Mouse (Mus musculus) fat pad, adult 2 months (tissue): Measurements from ENCODE around the gene Id3.

Source experiments
- DNase-seq: peaks from one replicate; pipeline ENCODE4 v3.0.0-alpha.2; 2011; ENCODE audit warnings: low read depth, low spot score; ENCODE audit errors: extremely low read depth

Gene Id3

GRCm38 (mm10) chr4:136123792-136124161 lies 19.5 kb upstream of the Id3 start:
- no peak for DNase-seq

- DNase-seq = no peak
Observed at GRCm38 (mm10) chr4:136124581-136124980, 18.7 kb upstream of the Id3 start.

- DNase-seq = no peak
Observed at GRCm38 (mm10) chr4:136125458-136125857, 17.8 kb upstream of the Id3 start.

GRCm38 (mm10) chr4:136126019-136126418 lies 17.3 kb upstream of the Id3 start:
- no peak for DNase-seq

- DNase-seq = no peak
Observed at GRCm38 (mm10) chr4:136127670-136128069, 15.6 kb upstream of the Id3 start.

DNA sequence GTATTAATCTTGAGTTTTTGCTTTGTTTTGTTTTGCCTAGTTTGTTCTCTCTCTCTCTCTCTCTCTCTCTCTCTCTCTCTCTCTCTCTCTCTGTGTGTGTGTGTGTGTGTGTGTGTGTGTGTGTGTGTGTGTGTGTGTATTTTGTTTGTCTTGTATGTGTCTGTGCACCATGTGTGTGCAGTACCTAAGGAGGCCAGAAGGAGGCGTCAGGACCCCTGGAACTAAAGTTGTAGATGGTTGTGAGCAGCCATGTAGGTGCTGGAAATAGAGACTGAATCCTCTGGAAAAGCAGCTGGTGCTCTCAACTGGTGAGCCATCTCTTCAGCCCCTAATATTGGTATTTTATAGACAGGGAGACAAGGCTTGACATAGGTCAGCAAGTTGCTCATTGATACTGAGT lies 13.5 kb upstream of the Id3 start:
- no peak for DNase-seq

- DNase-seq = no peak
Observed at GRCm38 (mm10) chr4:136133801-136134200, 9.5 kb upstream of the Id3 start.

GRCm38 (mm10) chr4:136134418-136134977 lies 8.8 kb upstream of the Id3 start:
- no peak for DNase-seq

DNA sequence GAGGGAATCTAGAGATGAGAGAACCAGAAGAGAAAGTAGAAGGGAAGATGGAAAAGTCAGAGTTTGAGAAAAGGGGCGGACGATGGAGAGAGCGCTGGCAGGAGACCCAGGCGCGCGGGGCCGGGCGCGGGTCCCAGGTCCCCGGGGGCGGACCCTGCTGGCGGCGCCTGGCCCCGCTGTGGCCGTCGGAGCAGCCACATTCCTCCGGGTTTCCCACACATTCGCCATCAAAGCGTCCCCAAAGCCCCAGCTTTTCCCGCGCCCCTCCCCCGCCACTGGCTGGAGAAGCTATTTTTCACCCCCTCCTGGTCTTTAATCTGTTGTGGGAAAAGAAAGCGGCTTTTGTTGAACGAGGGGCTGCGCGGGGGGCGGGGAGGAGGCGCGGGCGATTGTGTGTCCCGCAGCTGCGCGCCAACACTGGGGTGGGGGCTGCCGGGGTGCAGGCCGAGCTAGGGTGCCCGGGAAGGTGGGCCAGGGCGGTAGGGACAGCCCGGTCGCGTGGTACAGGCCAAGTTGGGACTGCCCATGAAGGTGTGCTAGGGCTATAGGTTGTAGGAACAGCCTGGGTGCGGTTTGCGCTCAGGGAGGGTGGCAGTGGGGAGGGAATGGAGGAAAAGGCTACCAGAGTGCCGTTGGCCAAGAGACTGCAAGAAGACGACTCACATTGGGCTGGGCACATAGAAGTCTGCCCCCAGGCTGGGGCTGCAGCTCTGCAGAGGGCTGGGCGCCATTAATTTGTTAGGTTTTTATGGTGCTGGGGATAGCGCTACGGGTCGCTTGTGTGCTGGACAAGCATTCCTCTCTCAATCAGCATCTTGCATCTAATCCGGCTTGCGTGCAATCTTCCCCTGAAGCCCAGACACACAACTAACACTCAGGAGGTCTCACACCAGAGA lies 8.1 kb upstream of the Id3 start:
- no peak for DNase-seq

DNA sequence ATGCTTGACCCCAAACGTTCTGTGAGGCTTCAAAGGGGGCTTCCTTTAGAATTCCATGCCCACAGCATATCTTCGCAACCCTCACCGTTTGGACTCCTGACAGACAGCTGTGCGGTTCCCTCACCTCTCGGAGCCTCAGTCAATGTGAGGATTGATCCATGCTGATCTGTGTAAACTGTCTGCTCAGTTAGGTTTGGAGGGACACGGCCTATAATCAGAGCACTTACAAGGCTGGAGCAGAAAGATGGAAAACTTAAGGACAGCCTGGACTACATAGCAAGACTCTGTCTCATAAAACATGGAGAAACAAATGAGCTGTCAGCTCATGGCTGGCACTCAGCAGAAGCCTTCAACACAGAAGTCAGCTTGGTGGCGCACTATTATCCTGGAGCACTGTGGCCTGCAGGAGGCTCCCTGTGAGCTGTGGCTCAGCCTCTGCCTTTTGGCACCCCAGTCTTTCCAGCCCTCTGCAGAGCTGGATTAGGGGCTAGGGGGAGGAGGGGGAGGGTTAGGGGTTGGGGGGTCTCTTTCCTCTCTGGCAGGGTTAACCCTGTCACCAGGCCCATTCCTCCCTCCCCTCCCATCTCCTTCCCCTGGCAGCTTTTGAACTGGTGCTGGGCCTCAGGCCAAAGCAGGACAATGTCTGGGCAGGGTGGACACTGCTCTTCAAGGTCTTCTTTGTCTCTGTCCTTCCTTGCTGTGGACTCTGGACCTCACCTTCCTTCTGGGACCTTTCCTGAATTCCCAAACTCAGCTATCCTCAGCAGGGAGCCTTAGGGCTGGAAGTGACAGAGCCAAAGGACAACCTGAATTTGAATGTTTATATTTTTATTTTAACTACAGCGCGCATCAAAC lies 7.2 kb upstream of the Id3 start:
- DNase-seq = no peak

DNA sequence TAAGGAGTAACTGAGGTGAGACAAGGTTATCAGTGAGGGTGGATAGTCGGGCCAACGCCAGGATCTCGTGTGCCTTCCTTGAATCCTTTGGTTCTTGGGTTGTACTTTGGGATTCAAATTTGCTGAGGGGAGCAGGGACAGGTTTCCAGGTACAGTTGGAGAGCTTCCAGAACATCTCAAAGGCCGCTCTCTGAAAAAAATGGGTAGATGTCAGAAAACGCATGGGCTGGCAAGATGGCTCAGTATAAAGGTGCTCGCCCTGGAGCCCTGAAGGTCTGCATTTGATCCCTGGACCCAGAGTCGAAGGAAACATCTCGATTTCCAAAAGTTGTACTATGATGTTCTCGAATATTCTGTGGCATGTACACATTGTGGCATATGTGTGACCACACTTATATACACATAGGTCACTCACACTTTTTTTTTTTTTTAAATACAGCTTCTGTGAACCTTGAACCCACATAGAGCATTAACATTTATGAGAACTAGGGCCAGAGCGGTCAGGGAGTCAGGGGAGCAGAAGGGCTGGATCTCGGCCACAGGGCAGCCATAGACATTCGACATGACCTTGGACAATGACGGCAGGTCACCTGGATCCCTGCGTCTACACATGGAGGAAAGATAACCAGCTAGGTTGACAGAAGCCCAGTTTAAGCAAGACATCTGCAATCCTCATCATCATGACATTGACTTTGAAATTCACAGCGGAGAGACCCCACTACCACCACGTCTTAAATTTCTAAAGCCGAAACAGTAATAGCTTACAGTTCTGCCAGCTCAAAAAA lies 3.8 kb upstream of the Id3 start:
- no peak for DNase-seq

DNA sequence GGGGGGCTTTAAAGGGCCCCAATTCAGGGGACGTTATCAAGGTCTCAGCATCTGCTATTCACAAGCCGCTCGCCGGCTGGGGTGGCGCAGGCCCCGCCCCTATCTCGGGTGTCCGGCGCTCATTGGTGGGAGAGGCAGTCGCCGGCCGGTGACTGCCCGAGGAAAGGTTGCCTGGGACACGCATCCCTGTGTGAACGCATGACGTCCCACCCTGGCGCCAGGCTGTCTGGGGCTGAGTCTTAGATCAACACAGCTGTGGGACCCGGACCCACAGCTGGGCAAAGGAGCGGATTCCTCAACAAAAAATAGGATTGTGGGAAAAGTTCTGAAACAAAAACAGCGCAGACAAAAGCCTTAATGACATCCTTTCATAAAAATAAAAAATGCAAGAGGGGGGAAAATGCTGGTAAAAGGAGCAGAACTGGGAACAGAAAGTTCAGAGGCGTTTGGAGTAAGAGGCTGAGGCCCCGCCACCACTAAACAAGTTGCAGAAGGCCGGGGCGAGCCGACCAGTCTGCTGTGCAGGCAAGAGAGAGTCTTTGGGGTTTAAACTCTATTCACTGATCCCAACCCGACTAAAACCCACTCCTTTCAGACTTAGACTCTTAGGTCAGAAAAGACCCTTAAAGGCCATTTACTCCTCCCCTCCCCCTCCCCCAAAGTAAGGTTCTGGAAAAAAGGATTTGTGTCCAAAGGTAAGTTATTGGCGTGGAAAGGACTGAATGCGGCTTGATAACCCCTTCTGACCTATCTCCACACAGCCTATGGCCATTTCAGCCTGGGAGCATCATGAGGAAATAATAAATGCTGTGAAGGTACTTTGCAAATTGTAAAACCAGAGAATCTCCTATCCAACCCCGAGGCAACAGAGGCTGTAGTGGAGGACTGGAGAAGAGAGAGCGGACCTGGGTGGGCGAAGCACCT lies 2.7 kb upstream of the Id3 start:
- DNase-seq = no peak

- no peak for DNase-seq
Observed at GRCm38 (mm10) chr4:136142267-136143192, 767 bp upstream of the Id3 start.

DNA sequence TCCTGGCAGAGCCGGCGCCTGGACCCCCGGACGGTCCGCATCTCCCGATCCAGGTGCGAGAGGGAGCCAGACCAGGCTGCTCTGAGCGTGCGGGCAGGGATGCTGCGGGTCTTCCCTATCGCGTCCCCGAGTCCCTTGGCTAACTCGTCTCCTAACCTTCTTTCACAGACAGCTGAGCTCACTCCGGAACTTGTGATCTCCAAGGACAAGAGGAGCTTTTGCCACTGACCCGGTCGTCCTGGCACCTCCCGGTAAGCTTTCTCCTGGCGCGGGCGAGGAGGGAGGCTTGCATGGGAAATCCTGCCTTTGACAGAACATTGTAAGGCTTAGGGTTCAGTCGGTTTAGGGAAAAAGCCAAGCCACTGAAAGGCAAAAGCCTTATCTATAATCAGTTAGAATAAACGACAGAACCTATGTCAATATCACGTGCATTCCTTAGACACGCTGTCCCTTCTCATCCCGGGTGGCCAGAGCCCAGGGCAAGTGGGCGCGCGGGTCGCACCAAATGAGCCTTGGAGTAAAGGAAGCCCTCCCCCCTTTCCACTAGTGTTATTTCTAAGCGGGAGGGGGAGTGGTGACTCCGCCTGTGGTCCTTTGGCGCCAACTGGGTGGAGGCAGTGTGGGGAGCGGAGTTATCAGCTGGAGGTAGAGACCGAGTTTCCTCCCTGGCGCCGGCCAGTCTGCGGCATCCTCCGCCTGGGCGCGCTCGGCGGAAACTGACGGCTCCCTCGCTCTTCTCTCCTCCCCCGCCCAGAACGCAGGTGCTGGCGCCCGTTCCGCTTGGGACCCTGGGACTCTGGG lies 1.0 kb downstream of the Id3 start:
- DNase-seq = no peak

DNA sequence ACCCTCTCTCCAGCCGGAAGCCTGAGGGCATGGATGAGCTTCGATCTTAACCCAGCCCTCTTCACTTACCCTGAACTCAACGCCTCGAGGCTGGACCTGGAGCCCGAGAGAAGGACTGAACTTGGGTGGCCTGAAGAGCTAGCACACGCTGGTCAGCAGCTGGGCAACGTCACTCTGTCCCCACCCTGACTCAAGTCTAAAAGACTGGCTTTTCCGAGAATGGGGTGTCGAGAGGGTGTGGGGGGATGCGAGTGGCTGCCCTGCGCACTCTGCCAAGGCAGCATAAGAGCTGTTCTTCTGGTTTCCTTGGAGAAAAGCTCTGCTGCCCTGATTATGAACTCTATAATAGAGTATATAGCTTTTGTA lies 1.6 kb downstream of the Id3 start:
- DNase-seq = no peak

GRCm38 (mm10) chr4:136145362-136145885 lies 2.1 kb downstream of the Id3 start:
- DNase-seq = no peak

DNA sequence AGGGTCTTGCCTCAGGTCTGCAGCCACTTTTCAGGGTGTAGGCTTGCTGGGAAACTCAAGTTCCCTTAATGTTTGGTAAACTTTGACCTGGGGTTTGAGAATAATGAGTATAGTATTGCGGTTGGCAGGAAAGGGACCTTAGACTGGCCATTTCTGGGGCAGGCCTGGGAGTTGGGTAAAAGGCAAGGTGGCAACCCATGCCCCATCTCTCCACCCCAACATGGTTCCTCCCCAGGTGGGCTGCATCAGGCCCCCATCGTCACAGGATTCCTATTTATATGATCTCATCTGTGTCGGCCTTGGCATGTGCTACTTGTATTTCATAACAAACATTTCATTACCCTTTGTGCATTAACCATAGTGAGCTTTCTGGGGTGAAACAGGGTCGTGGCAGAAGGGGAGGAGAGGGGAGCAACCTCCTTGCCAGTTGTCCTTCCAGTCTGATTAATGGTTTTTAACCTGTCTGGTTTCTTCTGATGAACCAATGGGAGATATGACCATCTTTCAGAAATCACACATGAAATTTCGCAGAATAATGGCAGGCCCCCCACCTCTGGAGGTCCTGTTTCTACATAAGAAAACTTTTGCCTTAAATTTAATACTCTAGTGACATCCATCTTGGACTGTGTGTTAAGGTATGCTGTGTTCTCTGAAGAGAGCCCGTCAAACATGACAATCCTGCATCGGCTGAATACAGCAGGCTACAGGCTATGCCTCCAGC lies 2.9 kb downstream of the Id3 start:
- no peak for DNase-seq
